Mouse (Mus musculus) hindlimb bud, embryonic 11.5 days (tissue): ENCODE measurements at regions not wholly inside any gene's neighbourhood (a gene's known extent, or its start where the extent isn't known, plus 50 kb on each side); places are given as distances from the start of the nearest gene placed in this dataset.
A peak's percentile ranks its signal among the peaks of the same experiment; 100 is the strongest.

Experiments
- DNase-seq: peaks from one replicate; pipeline ENCODE4 v3.0.0-alpha.2; 2012; ENCODE audit warnings: low read depth, low spot score; ENCODE audit errors: extremely low spot score

GRCm38 (mm10) chr6:31189060-31189459 lies 209.5 kb upstream of the Mkln1 start:
- DNase-seq = no peak

- no peak for DNase-seq
These were observed 208.5 kb upstream of the Mkln1 start for GRCm38 (mm10) chr6:31190070-31190469.

DNA sequence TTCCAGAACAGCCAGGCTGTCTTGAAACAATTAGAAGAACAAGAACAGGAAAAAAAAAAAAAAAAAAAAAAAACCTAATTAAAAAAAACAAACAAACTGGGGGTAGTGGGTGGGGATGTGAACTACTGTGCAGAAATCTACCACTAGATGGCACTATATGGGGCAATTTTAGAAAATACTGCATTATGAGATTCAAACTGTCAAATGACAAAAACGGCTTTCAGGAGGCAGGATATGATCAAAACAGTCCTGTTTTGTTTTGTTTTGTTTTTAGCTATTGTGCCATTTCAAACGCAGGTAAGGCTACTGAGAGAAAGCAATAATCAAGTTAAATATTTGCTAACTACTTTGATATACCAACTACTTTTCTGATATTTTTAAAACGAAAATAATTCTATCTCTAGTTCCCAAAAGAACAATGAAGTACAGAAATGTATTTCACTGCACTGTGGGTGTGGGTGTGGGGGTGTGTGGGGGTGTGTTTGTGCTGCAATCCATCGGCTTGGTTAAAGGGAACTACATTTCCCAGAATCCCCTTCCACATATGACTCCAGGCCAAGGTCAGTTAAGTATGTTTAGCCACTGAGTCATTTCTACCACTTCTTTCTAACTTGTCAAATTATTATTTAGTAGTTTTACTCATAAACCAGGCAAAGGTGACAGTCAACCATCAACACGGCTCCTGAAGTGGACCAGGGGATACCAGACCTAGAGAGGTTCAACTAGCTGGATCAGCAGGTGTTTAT lies 207.7 kb upstream of the Mkln1 start:
- peak; percentile 37 for DNase-seq

DNA sequence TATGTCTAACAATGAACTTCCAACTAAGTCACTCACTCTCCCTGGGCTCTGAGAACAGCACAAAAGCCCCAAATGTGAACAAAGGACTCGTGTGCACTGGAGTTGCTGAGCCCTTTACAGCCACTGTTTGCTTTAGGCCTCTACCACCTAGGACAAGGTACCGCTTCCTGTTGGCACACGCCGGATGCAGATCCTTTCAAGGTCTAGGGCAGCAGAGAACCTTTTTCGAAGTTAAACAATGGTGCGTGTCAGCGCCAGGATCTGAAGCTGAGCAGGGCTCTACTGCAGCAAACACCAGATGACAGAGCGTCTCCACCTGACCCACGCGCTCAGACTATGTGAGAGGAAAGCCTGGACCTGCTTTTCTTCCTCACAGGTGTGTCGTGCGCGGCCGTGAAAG lies 207.0 kb upstream of the Mkln1 start:
- DNase-seq = no peak

- DNase-seq = no peak
These were observed 206.3 kb upstream of the Mkln1 start for GRCm38 (mm10) chr6:31192197-31192596.

- no peak for DNase-seq
These were observed 205.3 kb upstream of the Mkln1 start for GRCm38 (mm10) chr6:31193202-31193601.

DNA sequence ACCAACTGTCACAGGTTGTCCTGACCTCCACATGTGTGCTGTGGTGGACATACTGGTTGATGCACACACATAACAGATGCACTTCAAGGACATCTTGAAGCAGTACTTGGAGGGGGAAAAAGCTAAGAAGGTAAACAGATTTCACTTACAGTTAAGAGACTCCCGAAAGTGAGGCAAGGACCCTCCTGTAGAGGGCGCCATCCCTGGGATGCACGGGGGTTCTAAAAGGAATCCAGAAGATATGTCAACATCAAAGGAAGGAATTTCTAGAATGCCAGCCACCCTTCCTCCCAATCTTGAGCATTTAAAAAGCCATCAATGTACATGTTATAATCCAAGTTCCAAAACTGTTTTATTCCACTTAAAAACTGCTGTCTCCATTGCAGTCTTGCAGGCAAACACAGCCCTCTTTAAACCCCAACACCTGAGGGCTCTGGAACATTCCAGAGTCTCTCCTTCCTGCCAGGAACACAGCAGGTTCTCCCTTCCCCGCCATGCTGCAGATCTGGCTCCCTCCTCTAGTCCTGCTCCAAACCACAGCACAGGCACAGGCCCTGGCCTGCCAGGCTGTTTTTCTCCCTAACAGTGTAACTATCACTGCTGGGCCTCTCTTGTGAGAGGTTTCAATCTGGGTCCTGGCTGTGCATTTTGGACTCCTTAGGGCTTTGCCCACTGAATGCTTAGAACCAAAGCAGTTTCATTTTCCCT lies 200.8 kb upstream of the Mkln1 start:
- DNase-seq = no peak

DNA sequence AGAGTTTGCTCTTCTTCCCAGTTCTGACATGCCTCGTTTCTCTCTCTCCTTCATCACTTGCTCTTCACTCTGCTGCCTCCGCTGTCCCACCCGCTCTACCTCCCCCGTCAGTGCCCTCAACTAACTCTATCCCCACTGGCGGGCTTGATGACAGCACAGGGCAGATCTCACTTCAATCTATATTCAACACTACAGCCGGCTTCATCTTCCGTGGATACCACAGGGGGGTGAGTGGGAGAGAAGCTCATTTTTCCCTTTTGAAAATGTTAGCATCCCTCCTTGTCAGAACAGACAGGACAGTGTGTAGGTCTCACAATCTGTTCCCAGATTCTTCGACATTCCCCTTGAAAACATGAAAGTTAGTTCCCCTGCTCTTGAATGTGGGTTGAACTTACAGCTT lies 200.2 kb upstream of the Mkln1 start:
- no peak for DNase-seq

DNA sequence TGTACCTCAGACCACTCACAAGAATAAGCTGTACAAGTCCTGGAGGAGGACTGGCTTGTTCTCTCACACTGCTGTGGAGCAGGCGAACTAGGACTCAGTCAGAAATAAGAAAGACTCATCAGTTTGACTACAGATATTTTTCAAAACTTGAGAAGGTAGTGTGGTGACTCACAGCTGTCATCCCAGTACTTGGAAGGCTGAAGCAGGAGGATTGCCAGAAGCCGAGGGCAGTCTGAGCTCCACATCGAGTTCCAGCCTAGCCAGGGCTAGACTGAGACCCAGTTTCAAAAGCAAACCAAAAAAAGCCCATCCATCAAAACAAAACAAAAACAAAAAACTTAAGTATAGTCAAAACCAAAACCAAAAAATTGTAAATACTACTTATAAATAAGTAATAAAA lies 197.8 kb upstream of the Mkln1 start:
- DNase-seq = no peak

- no peak for DNase-seq
These were observed 197.1 kb upstream of the Mkln1 start for GRCm38 (mm10) chr6:31201375-31201972.

- DNase-seq = no peak
These were observed 195.9 kb upstream of the Mkln1 start for GRCm38 (mm10) chr6:31202594-31202993.

GRCm38 (mm10) chr6:31204434-31204833 lies 194.1 kb upstream of the Mkln1 start:
- no peak for DNase-seq

- DNase-seq = no peak
These were observed 193.7 kb upstream of the Mkln1 start for GRCm38 (mm10) chr6:31204839-31205238.

DNA sequence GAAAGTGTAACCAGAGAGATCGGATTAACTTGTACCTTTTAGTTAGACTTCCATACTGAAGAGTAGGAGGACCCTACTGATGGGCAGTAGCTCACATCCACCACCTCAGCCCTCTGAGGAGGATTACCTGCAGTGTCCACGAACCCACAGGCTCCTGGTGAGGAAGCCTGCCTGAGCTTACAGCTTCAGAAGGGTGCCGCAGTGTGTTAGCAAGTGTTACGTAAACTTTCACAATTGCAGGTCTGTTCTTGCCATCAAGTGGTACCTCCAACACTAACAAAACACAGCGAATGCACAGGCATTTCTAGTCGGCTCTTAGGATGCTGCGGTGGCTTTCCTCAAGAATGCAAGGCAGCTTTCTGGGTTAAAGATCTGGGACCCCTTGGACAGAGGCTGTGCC lies 192.4 kb upstream of the Mkln1 start:
- no peak for DNase-seq

- DNase-seq = no peak
These were observed 191.3 kb upstream of the Mkln1 start for GRCm38 (mm10) chr6:31207231-31207630.

DNA sequence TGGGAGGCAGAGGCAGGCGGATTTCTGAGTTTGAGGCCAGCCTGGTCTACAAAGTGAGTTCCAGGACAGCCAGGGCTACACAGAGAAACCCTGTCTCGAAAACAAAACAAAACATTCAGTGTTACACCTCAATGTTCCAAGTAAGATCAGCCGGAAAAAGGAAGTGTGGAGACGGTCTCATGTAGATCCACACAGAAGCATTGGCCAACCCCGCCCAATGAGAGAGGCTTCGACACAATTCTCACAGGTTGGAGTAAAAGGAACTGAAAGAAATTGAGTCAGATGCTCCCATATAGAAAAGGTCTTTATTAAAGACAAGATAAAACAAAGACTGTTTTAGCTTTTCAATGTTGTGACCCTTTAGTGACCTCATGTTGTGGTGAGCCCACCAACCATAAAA lies 190.3 kb upstream of the Mkln1 start:
- DNase-seq = no peak

DNA sequence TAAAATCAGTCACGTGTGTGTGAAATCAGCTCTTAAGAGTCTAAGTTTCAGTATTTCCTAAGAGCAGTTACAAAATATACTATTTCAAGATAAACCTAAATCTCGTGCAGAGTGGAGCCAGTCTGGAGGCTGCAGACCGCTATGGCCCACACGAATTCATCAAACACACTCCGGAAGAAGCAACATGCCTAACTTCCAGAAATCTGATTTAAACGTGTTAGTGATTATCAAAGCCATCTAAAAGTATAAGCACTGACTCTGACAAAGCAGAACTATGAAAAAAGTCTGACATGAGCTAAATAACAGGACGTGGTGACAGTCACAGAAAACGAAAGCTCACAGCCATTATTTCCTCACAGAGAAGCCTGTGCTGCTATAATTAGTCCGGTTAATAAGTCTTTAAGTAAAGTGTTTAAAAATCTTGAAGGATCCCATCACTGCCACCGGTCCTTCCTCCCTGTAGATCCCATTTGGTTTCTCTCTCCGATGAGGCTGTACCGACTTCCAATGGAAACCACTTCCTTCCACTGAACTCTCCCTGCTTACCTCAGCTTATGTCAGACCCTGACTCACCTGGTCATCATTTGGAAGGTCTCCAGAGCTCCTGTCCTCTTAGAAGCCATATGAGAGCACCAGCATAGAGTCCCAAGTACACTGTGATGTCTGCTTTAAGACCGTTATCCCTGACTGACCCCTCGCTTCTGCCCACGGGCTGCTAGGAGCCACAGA lies 189.0 kb upstream of the Mkln1 start:
- DNase-seq = no peak

GRCm38 (mm10) chr6:31210209-31210714 lies 188.3 kb upstream of the Mkln1 start:
- DNase-seq = no peak

- no peak for DNase-seq
These were observed 187.4 kb upstream of the Mkln1 start for GRCm38 (mm10) chr6:31211091-31211490.

DNA sequence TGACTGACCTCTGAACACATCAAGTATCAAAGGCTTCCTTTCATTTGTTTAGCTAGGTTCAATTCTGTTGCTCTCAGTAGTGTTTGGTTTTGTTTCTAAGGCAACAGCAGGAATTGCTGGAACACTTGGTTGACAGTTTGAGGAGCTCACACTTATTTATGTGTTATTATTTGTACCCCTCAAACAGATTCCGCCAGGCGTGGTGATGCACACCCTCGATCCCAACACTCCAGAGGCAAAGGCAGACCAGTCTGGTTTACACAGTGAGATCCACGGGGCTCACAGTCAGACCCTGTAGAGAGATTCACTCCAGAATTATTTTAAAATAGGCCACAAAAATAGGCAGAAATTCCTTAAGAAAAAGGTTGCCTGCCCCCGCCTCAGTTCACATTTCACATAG lies 186.9 kb upstream of the Mkln1 start:
- DNase-seq = no peak

GRCm38 (mm10) chr6:31212080-31212479 lies 186.5 kb upstream of the Mkln1 start:
- no peak for DNase-seq
